Mouse (Mus musculus): ENCODE results near the gene Rbm19.

GRCm38 (mm10) chr5:120114361-120114760, 1.9 kb upstream of the Rbm19 start:
- TF ChIP-seq CTCF (conservative IDR thresholded peaks at IDR 0.05; ENCODE audit: low read length) (no peak), POU5F1 (IDR thresholded peaks at IDR 0.05; ENCODE audit: borderline replicate concordance, low read length) (no peak), NANOG (IDR thresholded peaks at IDR 0.05; ENCODE audit: borderline replicate concordance, low read length) (no peak)
